Mouse (Mus musculus) limb, embryonic 12.5 days (tissue): ENCODE measurements around the gene Clca1. TPM values are rescaled to one million over a fixed set of nuclear protein-coding genes. Genes with fewer than 3 reads are reported as not detected.

ENCODE experiments used
- polyA plus RNA-seq: library from polyadenylated mRNA; unstranded; fragments of >200 nt; fragmentation: Nextera tagmentation; extraction: Ambion mirVana; gene quantifications from 2 replicates; pipeline ENCODE4 v1.2.1, GENCODE M21; 2016

The Clca1 gene
- polyA plus RNA-seq, 1 experiment from 2014 or later, result not detected

Other genes with a start within 250 kb of the Clca1 start
- not detected in 2 replicates for gene Clca3a2, start 213.3 kb downstream of the Clca1 start, polyA plus RNA-seq
- not detected in 2 replicates for gene Clca3b, start 183.4 kb downstream of the Clca1 start, polyA plus RNA-seq
- not detected in 2 replicates for gene Clca4b, start 100.2 kb downstream of the Clca1 start, polyA plus RNA-seq
- gene Clca4a, start 57.7 kb downstream of the Clca1 start, polyA plus RNA-seq, result 0.12 TPM in 1 of 2 replicates, not detected in the other
- 0.32 and 0.53 TPM in 2 replicates for gene Clca2, start 66.7 kb upstream of the Clca1 start, polyA plus RNA-seq
- gene Odf2l, start 85.8 kb upstream of the Clca1 start, polyA plus RNA-seq, result 23.7 and 24.0 TPM in 2 replicates